Mouse (Mus musculus) ES-Bruce4 (cell line): ENCODE data around the gene Trit1. TPM values are rescaled to one million over a fixed set of nuclear protein-coding genes. Genes with fewer than 3 reads are reported as not detected.

ENCODE experiments used
- H3K27ac ChIP-seq: 2 replicates; pipeline ENCODE4 v1.5.1; 2012; ENCODE audit warnings: low read length, inconsistent platforms; ENCODE audit not compliant: insufficient read depth
- H3K27me3 ChIP-seq: 2 replicates; pipeline ENCODE4 v1.6.1; 2012; ENCODE audit warnings: mild to moderate bottlenecking, low read length, inconsistent platforms; ENCODE audit not compliant: control insufficient read depth, poor library complexity, insufficient read depth, severe bottlenecking
- H3K36me3 ChIP-seq: 2 replicates; pipeline ENCODE4 v1.6.1; 2012; ENCODE audit warnings: inconsistent platforms, mild to moderate bottlenecking, low read length, moderate library complexity; ENCODE audit not compliant: control insufficient read depth, poor library complexity, insufficient read depth, severe bottlenecking
- H3K4me1 ChIP-seq: one replicate; pipeline ENCODE4 v1.8.1; 2011; ENCODE audit warnings: low read length; ENCODE audit not compliant: control insufficient read depth, insufficient read depth
- H3K4me3 ChIP-seq: 2 replicates; pipeline ENCODE4 v1.5.1; 2011; ENCODE audit warnings: low read depth, mild to moderate bottlenecking, low read length
- H3K9ac ChIP-seq: 2 replicates; pipeline ENCODE4 v1.6.1; 2012; ENCODE audit warnings: low read depth, mild to moderate bottlenecking, inconsistent platforms; ENCODE audit not compliant: poor library complexity, severe bottlenecking
- H3K9me3 ChIP-seq: replicated peaks from 2 replicates; pipeline ENCODE4 v1.6.1; 2012; ENCODE audit warnings: mild to moderate bottlenecking, low read length, inconsistent platforms; ENCODE audit not compliant: control insufficient read depth, poor library complexity, insufficient read depth, severe bottlenecking
- CTCF ChIP-seq: IDR thresholded peaks from one replicate; pipeline ENCODE4 v1.8.1; 2011; ENCODE audit warnings: low read depth, low read length
- EP300 ChIP-seq: IDR thresholded peaks from 2 replicates; pipeline ENCODE4 v1.6.1; 2011; ENCODE audit warnings: low read depth, low read length; ENCODE audit not compliant: insufficient read depth
- POLR2A ChIP-seq: IDR thresholded peaks from one replicate; pipeline ENCODE4 v1.8.1; 2011; ENCODE audit warnings: low read length; ENCODE audit not compliant: insufficient read depth
- polyA plus RNA-seq: library from polyadenylated mRNA; stranded (reverse); fragments of >200 nt; gene quantifications from 2 replicates; pipeline ENCODE4 v1.2.4, GENCODE M21; 2011; ENCODE audit warnings: low read depth; ENCODE audit not compliant: missing spikeins, insufficient read depth, insufficient read length

Gene Trit1
- polyA plus RNA-seq, 1 experiment, result 33.0 TPM

DNA sequence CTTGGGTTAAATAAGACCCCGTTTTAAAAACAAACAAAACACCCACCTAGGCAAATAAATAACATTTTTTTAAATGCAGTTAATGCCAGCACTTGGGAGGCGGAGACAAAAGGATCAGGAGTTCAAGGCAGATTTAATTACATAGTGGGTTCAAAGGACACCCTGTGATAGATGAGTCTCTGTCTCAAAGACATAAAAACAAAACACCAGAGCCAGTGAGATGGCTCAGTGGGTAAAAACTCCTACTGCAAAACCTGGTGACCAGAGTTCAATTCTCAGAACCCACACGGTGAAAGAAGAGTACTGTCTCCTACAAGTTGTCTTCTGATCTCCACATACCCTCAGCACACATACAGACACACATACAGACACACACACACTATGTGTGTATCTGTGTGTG, 24.1 kb upstream of the Trit1 start:
- Histone ChIP-seq H3K9me3 (no peaks in the 10 kb centered on the region), H3K9ac (no peak overlapping the region), H3K4me3 (no peak overlapping the region), H3K4me1 (no peaks in the 10 kb centered on the region), H3K27ac (no peak overlapping the region), H3K36me3 (no peaks in the 10 kb centered on the region), H3K27me3 (no peaks in the 10 kb centered on the region)
- TF ChIP-seq CTCF, result no peak
- TF ChIP-seq EP300, result no peak
- no peak for TF ChIP-seq POLR2A

DNA sequence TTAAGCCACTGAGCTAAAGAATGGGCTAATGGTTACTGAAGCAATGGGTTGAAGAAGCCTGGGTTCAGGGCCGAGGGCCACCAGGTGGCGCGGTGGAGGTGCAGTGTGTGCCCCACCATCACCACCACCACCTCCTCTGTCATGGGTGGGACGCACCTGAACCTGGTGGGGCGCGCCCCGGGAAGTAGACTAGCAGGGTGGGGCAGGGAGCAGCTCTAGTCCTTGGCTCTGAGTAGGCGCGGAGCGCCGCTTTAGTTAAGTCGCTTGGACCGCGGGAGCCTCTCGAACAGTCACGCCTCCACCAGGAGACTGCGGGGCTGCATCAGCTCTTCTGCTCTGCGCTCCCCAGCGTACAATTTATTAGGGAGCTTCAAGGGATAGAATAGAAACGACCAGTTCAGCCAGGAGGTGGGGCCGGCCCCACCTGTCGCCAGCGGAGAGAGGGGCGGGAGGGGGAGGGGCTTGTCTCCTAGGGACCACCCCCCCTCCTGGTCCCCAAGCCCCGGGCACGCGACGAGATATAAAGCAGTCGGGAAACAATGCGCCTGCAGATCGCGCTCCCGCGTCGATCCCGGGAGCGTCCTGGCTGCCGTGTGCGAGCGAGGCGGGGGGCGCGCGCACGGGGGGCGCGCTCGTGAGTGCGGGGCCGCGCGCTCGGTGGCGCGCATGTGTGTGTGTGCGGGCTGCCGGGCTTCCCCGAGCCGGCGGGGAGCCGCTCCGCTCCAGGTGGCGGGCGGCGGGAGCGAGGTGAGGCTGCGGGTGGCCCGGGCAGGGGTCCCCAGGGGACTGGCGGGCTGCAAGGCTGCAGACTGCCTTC, 20.8 kb upstream of the Trit1 start, which contains the start of gene Mycl:
Gene Mycl, plus strand, starts transcription at position 249 of the 817 bp plus-strand sequence.
- Histone ChIP-seq H3K27ac (no peak within 1 kb of the TSS), H3K9ac (peak within 1 kb of the TSS; percentile 78), H3K9me3 (no peaks in the 10 kb centered on the region), H3K27me3 (no peaks in the 10 kb centered on the region), H3K4me3 (peak within 1 kb of the TSS; percentile 88), H3K4me1 (peaks cover 3% of the 10 kb centered on the region), H3K36me3 (no peaks in the 10 kb centered on the region)
- TF ChIP-seq POLR2A, result no peak
- peak; percentile 83 for TF ChIP-seq CTCF
- TF ChIP-seq EP300, result no peak

DNA sequence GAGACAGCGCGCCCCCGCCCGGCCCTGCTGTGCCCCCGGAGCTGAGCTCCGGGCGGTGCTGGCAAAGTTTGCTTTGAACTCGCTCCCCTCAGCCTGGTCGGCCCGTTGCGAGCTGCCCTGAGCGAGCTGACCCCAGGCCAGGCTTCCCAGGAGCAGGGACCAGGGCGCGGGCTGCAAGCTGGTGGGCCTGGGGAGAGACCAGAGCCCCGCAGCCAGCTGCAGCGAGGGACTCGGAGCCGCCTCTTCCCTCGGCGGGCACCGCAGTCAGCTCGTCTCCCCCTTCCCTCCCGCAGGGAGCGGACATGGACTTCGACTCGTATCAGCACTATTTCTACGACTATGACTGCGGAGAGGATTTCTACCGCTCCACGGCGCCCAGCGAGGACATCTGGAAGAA, 20.2 kb upstream of the Trit1 start:
- H3K27me3 ChIP-seq, result no peaks in the 10 kb centered on the region
- H3K9ac ChIP-seq, result peak overlapping the region; percentile 78
- H3K27ac ChIP-seq, result no peak overlapping the region
- H3K4me1 ChIP-seq, result peaks cover 4% of the 10 kb centered on the region
- H3K4me3 ChIP-seq, result peak overlapping the region; percentile 88
- no peaks in the 10 kb centered on the region for H3K36me3 ChIP-seq
- no peak for TF ChIP-seq POLR2A
- H3K9me3 ChIP-seq, result no peaks in the 10 kb centered on the region

DNA sequence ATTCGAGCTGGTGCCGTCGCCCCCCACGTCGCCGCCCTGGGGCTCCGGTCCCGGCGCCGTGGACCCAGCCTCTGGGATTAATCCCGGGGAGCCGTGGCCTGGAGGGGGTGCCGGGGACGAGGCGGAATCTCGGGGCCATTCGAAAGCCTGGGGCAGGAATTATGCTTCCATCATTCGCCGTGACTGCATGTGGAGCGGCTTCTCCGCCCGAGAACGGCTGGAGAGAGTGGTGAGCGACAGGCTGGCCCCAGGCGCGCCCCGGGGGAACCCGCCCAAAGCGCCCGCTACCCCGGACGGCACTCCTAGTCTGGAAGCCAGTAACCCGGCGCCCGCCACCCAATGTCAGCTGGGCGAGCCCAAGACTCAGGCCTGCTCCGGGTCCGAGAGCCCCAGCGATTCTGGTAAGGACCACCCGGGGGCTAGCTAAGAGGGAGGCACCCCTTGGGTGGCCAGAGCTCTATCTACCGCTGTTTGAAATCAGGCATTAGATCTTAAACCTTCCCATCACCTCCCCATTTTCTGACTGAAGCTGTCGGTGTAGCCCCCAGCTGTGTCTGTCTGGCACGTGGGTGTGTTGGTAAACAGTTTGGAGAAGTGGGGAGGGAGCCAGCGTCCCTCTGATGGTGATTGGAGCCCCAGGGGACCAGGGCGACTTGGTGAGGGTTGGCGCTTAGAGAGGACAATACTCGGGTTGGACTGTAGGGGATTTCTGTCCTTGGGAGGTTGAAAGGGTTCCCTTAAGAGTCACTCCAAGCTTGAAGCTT, 19.6 kb upstream of the Trit1 start:
- TF ChIP-seq POLR2A (no peak), EP300 (0 out of 2 replicates have a peak, but pooled peaks have one; percentile 35)
- Histone ChIP-seq H3K4me3 (peak overlapping the region; percentile 88), H3K27ac (no peak overlapping the region), H3K9ac (peak overlapping the region; percentile 78), H3K27me3 (no peaks in the 10 kb centered on the region), H3K4me1 (peaks cover 10% of the 10 kb centered on the region), H3K9me3 (no peaks in the 10 kb centered on the region), H3K36me3 (no peaks in the 10 kb centered on the region)

DNA sequence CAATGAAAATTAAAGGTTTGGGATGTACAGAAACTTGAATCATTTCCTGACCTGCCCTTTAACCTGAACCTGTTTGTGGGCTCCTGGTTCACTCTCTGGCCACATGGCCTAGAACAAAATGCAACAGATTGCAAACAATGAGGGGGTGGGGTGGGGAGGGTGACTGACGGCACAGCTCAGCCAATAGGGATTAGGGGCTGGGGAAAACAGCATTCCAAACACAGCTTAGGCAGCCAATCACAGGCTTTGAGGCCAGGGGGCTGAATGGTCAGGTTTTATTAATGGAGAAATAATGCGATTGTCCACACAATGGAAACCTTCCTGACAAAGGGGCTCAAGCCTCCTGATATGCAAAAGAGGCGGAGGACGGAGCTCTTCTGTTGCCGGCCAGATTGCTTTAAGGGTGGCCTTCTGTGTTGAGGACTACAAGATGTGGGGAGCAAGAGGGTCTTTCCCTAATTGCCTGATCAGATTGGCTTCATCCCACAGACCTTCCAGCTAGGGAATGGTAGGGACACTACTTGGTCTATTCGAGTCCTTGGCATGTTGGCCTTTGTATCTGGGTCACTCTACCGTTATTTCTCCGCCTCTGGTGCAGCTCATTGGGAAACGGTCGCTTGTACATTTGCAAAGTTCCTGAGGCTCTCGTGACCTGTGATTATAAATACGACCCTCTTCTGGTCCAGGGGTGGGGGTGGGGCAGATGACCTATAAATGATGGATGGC, 17.7 kb upstream of the Trit1 start:
- H3K4me3 ChIP-seq, result peak overlapping the region; percentile 48
- H3K36me3 ChIP-seq, result no peaks in the 10 kb centered on the region
- TF ChIP-seq CTCF (no peak), POLR2A (no peak), EP300 (no peak)
- H3K27me3 ChIP-seq, result no peaks in the 10 kb centered on the region
- no peaks in the 10 kb centered on the region for H3K9me3 ChIP-seq
- peaks cover 12% of the 10 kb centered on the region for H3K4me1 ChIP-seq
- peak overlapping the region; percentile 74 for H3K27ac ChIP-seq
- H3K9ac ChIP-seq, result no peak overlapping the region

DNA sequence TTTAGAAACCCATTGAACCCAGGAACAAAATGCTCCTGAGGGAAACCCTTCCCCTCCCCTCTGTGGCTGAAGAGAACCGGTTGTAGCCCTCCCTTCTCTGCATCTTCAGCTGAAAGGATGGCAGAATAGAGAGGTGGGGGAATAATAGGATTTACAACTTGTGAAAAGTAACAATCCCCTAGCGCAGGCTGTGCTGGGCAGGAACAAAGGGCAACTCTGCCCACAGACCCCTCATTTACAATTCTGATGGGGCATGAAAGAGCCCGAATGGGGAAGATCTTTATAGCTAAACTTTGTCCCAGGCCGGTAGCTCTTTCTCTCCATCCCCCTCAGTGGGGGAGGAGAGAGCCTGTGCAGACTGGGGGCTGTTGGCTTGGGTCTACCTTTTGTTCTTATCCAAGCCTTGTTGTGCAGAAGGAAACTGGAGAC, 17.1 kb upstream of the Trit1 start:
- H3K27me3 ChIP-seq, result no peaks in the 10 kb centered on the region
- H3K36me3 ChIP-seq, result no peaks in the 10 kb centered on the region
- no peak for TF ChIP-seq CTCF
- TF ChIP-seq EP300, result no peak; the same call in 1 of the 2 replicates
- no peak for TF ChIP-seq POLR2A
- no peak overlapping the region for H3K9ac ChIP-seq
- no peaks in the 10 kb centered on the region for H3K9me3 ChIP-seq
- no peak overlapping the region for H3K4me3 ChIP-seq
- peaks cover 12% of the 10 kb centered on the region for H3K4me1 ChIP-seq
- H3K27ac ChIP-seq, result peak overlapping the region; percentile 74
